Mouse (Mus musculus) gastrocnemius, adult 2 months (tissue): ENCODE results near the gene Ptprb. TPM values are rescaled to one million over a fixed set of nuclear protein-coding genes. Genes with fewer than 3 reads are reported as not detected.

Experiments
- DNase-seq: peaks from one replicate; pipeline ENCODE4 v3.0.0; 2022
- H3K27ac ChIP-seq: fragments of 200-600 bp; 2 replicates; pipeline ENCODE4 v1.8.1; 2022; ENCODE audit warnings: mild to moderate bottlenecking
- H3K4me3 ChIP-seq: fragments of 200-600 bp; 2 replicates; pipeline ENCODE4 v1.8.1; 2022; ENCODE audit warnings: mild to moderate bottlenecking, moderate library complexity
- CTCF ChIP-seq: fragments of 200-600 bp; IDR thresholded peaks from 2 replicates; pipeline ENCODE4 v1.8.1; 2022; ENCODE audit warnings: antibody characterized with exemption, mild to moderate bottlenecking, moderate library complexity
- intact Hi-C: fragments of 180-260 bp; cut with DNase I; formaldehyde crosslinking; loops from one replicate; pipeline ENCODE4 v1.15.1; 2025
- total RNA-seq, 2 experiments: library from RNA; stranded (reverse); gene quantifications; 2 replicates each; pipeline ENCODE4 v1.2.3; 2021

Ptprb gene
- total RNA-seq, 2 experiments from 2014 or later: 22.3 to 32.2 TPM

GRCm38 (mm10) chr10:116301258-116301657 is 25.9 kb downstream of the Ptprb start:
- H3K4me3 ChIP-seq: peak overlapping the region; percentile 77
- intact Hi-C loops: loop anchor here (5.0 kb wide), 2 partner anchors 34 to 49 kb away; no protein-coding TSS in a partner anchor
- TF ChIP-seq CTCF: no peak
- DNase-seq: peak; percentile 64
- H3K27ac ChIP-seq: peak overlapping the region; percentile 93

- DNase-seq: no peak
- peak overlapping the region; percentile 93 for H3K27ac ChIP-seq
- TF ChIP-seq CTCF: no peak
- H3K4me3 ChIP-seq: peak overlapping the region; percentile 77
- intact Hi-C loops: loop anchor here (5.0 kb wide), 2 partner anchors 37 to 52 kb away; no protein-coding TSS in a partner anchor
Observed at GRCm38 (mm10) chr10:116304355-116304754, 29.0 kb downstream of the Ptprb start.

GRCm38 (mm10) chr10:116309460-116309859 is 34.1 kb downstream of the Ptprb start:
- intact Hi-C loops: no loop called here
- peak overlapping the region; percentile 93 for H3K27ac ChIP-seq
- no peak for TF ChIP-seq CTCF
- DNase-seq: no peak
- peak overlapping the region; percentile 77 for H3K4me3 ChIP-seq

GRCm38 (mm10) chr10:116310516-116311210 is 35.3 kb downstream of the Ptprb start:
- Histone ChIP-seq H3K4me3 (peak overlapping the region; percentile 77), H3K27ac (peak overlapping the region; percentile 93)
- DNase-seq: peak; percentile 31
- TF ChIP-seq CTCF: no peak
- intact Hi-C loops: no loop called here

GRCm38 (mm10) chr10:116319246-116319645 is 43.9 kb downstream of the Ptprb start:
- DNase-seq: peak; percentile 66
- Histone ChIP-seq H3K4me3 (peak overlapping the region; percentile 48), H3K27ac (peak overlapping the region; percentile 51; the same call in 1 of the 2 replicates)
- intact Hi-C loops: no loop called here
- peak; percentile 89 for TF ChIP-seq CTCF

GRCm38 (mm10) chr10:116329086-116329485 is 53.8 kb downstream of the Ptprb start:
- no peak overlapping the region for H3K4me3 ChIP-seq
- TF ChIP-seq CTCF: no peak
- no peak for DNase-seq
- intact Hi-C loops: no loop called here
- H3K27ac ChIP-seq: no peak overlapping the region

- peak; percentile 78 for DNase-seq
- intact Hi-C loops: loop anchor here (2.0 to 10.0 kb wide), 4 partner anchors 144 to 884 kb away; partner anchors contain the start of gene Kcnmb4
- Histone ChIP-seq H3K4me3 (peak overlapping the region; percentile 29; the same call in 1 of the 2 replicates), H3K27ac (no peak overlapping the region)
- peak; percentile 93 for TF ChIP-seq CTCF
Observed at GRCm38 (mm10) chr10:116330458-116330857, 55.1 kb downstream of the Ptprb start.

GRCm38 (mm10) chr10:116330961-116331510 is 55.7 kb downstream of the Ptprb start:
- TF ChIP-seq CTCF: no peak
- H3K4me3 ChIP-seq: peak overlapping the region; percentile 29; the same call in 1 of the 2 replicates

GRCm38 (mm10) chr10:116333666-116334065 is 58.3 kb downstream of the Ptprb start:
- TF ChIP-seq CTCF: no peak
- intact Hi-C loops: loop anchor here (5.0 to 10.0 kb wide), 3 partner anchors 141 to 881 kb away; partner anchors contain the start of gene Kcnmb4
- no peak overlapping the region for H3K4me3 ChIP-seq
- H3K27ac ChIP-seq: no peak overlapping the region
- no peak for DNase-seq

More at GRCm38 (mm10) chr10:116330961-116331510, 55.7 kb downstream of the Ptprb start:
- intact Hi-C loops: loop anchor here (2.0 to 10.0 kb wide), 4 partner anchors 144 to 884 kb away; partner anchors contain the start of gene Kcnmb4
- H3K27ac ChIP-seq: no peak overlapping the region
- DNase-seq: no peak

GRCm38 (mm10) chr10:116334120-116334519 is 58.8 kb downstream of the Ptprb start:
- DNase-seq: no peak
- intact Hi-C loops: loop anchor here (5.0 to 10.0 kb wide), 3 partner anchors 141 to 881 kb away; partner anchors contain the start of gene Kcnmb4
- Histone ChIP-seq H3K27ac (no peak overlapping the region), H3K4me3 (no peak overlapping the region)
- no peak for TF ChIP-seq CTCF

GRCm38 (mm10) chr10:116335328-116335727 is 60.0 kb downstream of the Ptprb start:
- no peak for DNase-seq
- TF ChIP-seq CTCF: no peak
- H3K4me3 ChIP-seq: no peak overlapping the region
- intact Hi-C loops: loop anchor here (10.0 kb wide), 2 partner anchors 139 to 879 kb away; partner anchors contain the start of gene Kcnmb4
- H3K27ac ChIP-seq: no peak overlapping the region

GRCm38 (mm10) chr10:116341194-116341593 is 65.9 kb downstream of the Ptprb start:
- Histone ChIP-seq H3K4me3 (no peak overlapping the region), H3K27ac (no peak overlapping the region)
- no peak for TF ChIP-seq CTCF
- no peak for DNase-seq
- intact Hi-C loops: no loop called here

- intact Hi-C loops: no loop called here
- Histone ChIP-seq H3K27ac (no peak overlapping the region), H3K4me3 (no peak overlapping the region)
- no peak for TF ChIP-seq CTCF
- DNase-seq: no peak
Observed at GRCm38 (mm10) chr10:116346618-116347184, 71.4 kb downstream of the Ptprb start.
